Mouse (Mus musculus) embryonic facial prominence, embryonic 15.5 days (tissue): Measurements from ENCODE around the gene Cfap161. TPM values are rescaled to one million over a fixed set of nuclear protein-coding genes. Genes with fewer than 3 reads are reported as not detected.

Source experiments
- ATAC-seq: fragments of 200-750 bp; cut with Nextera tagmentation; 2 replicates; pipeline ENCODE4 v1.8.0; 2017; ENCODE audit warnings: low read depth, moderate TSS enrichment; ENCODE audit not compliant: insufficient number of reproducible peaks, low FRiP score, low TSS enrichment
- H3K27ac ChIP-seq: fragments of 300-500 bp; sonication (generic); replicated peaks from 2 replicates; pipeline ENCODE4 v1.5.1; 2015; ENCODE audit warnings: mild to moderate bottlenecking, inconsistent platforms
- H3K27me3 ChIP-seq: fragments of 300-500 bp; sonication (generic); 2 replicates; pipeline ENCODE4 v1.6.1; 2015; ENCODE audit warnings: inconsistent platforms
- H3K36me3 ChIP-seq: fragments of 300-500 bp; sonication (generic); 2 replicates; pipeline ENCODE4 v1.6.1; 2015; ENCODE audit warnings: mild to moderate bottlenecking, inconsistent platforms
- H3K4me1 ChIP-seq: fragments of 300-500 bp; sonication (generic); 2 replicates; pipeline ENCODE4 v1.6.1; 2015; ENCODE audit warnings: inconsistent platforms
- H3K4me2 ChIP-seq: fragments of 300-500 bp; sonication (generic); replicated peaks from 2 replicates; pipeline ENCODE4 v1.6.1; 2015; ENCODE audit warnings: mild to moderate bottlenecking, inconsistent platforms
- H3K4me3 ChIP-seq: fragments of 300-500 bp; sonication (generic); replicated peaks from 2 replicates; pipeline ENCODE4 v1.5.1; 2015; ENCODE audit warnings: mild to moderate bottlenecking, inconsistent platforms
- H3K9ac ChIP-seq: fragments of 300-500 bp; sonication (generic); 2 replicates; pipeline ENCODE4 v1.6.1; 2015; ENCODE audit warnings: inconsistent platforms
- H3K9me3 ChIP-seq: fragments of 300-500 bp; sonication (generic); replicated peaks from 2 replicates; pipeline ENCODE4 v1.6.1; 2016; ENCODE audit warnings: inconsistent platforms
- WGBS: fragments of 180-500 bp; shearing (Covaris S2); methylation state at CpG from one replicate; pipeline ENCODE4 v1.1.7; 2015; 5-methylcytosine and 5-hydroxymethylcytosine counted together
- polyA plus RNA-seq: library from polyadenylated mRNA; unstranded; fragments of >200 nt; fragmentation: Nextera tagmentation; extraction: Ambion mirVana; gene quantifications from 2 replicates; pipeline ENCODE4 v1.2.1, GENCODE M21; 2015

Gene Cfap161
- polyA plus RNA-seq, 1 experiment from 2014 or later: 14.1 TPM

DNA sequence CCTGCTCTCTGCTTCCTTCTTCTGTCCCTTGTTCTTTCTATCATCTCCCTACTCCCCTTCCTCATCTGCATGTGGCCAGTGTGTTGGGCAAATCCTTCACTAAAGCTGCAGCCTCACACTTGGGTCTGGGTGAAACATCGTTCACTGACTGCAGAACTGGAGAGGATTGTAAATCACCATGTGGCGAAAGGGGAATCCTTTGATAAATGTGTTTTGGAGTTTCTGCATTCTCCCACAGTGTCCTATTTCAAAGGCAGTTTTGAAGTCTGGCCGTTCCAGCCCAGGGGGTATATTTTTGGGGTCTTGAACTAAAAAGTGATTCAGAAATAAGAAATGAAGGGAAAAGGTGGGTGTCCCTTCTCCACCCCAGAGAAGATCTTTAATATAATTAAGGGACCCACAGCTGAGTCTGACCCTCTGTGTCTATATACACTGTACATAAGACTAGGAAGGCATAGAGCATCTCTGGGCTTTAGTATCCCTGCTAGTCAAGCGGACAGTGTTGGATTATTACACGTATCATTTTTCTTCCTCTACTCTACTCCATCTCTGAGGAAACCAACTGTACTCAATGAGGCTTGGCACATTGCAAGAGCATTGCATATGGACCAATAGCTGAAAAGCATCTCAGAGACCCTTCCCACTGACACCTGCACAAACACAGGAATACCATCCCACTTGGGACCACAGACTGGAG is 67.6 kb downstream of the Cfap161 start:
- Histone ChIP-seq H3K9me3 (no peaks in the 10 kb centered on the region), H3K4me3 (no peak overlapping the region), H3K27me3 (no peaks in the 10 kb centered on the region), H3K36me3 (no peaks in the 10 kb centered on the region), H3K27ac (no peak overlapping the region), H3K9ac (no peak overlapping the region), H3K4me2 (no peak overlapping the region), H3K4me1 (peaks cover 20% of the 10 kb centered on the region)
- no peak for ATAC-seq
- WGBS: 39% methylated on average over 5 of the region's 5 CpGs

DNA sequence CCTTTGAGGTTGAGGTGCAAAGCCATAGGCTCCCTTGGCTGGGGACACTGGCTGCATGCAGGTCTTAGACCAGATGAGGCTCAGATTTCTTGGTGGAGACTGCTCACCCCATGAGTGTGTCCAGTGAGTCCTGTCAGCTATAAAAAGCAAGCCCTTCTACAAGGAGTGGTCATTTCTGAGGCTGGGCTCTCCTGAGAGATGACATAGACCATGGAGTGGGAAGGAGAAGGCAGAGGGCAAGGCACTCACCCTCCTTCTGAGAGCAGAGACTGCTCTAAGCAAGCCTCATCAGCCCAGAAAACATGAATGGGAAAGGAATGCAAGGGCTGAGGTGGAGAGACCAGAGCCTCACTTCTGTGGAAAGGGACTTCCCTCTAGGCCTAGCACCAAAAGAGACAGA is 68.9 kb downstream of the Cfap161 start:
- H3K9me3 ChIP-seq: no peaks in the 10 kb centered on the region
- H3K4me3 ChIP-seq: no peak overlapping the region
- no peak overlapping the region for H3K9ac ChIP-seq
- H3K27ac ChIP-seq: no peak overlapping the region
- H3K4me1 ChIP-seq: peaks cover 22% of the 10 kb centered on the region
- no peak for ATAC-seq
- no peaks in the 10 kb centered on the region for H3K27me3 ChIP-seq
- no peak overlapping the region for H3K4me2 ChIP-seq
- no peaks in the 10 kb centered on the region for H3K36me3 ChIP-seq

DNA sequence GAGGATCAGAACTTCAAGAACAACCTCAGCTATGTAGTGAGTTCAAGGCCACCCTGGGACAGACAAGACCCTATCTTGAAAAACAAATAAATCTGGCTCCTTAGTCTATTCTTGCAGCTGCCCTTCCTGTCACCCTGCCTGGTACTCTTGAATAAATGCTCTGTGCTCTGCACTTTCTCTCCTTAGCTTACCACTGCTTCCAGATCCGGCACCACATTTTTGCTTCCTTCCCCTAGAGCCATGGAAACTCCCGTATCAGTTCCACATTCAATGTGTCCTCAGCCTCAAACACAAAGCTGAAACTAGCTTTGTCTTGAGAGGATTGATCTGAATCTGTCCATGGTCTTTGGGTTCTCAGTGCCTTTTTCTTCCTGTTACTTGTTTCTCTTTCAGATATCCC is 70.1 kb downstream of the Cfap161 start:
- Histone ChIP-seq H3K9ac (no peak overlapping the region), H3K4me3 (no peak overlapping the region), H3K4me2 (no peak overlapping the region), H3K36me3 (no peaks in the 10 kb centered on the region), H3K4me1 (peaks cover 31% of the 10 kb centered on the region), H3K27me3 (no peaks in the 10 kb centered on the region), H3K9me3 (no peaks in the 10 kb centered on the region), H3K27ac (no peak overlapping the region)
- 52% methylated on average over 2 of the region's 2 CpGs for WGBS
- ATAC-seq: no peak

Other genes starting within 250 kb of the Cfap161 start
- 0.81 and 1.2 TPM in 2 replicates for gene Tmc3, start 210.0 kb downstream of the Cfap161 start, polyA plus RNA-seq
- 34.3 and 34.8 TPM in 2 replicates for gene Stard5, start 162.9 kb downstream of the Cfap161 start, polyA plus RNA-seq
- gene Il16, start 49.2 kb downstream of the Cfap161 start, polyA plus RNA-seq: 7.6 and 9.5 TPM in 2 replicates
- 12.5 and 13.0 TPM in 2 replicates for gene Tlnrd1, start 89.4 kb upstream of the Cfap161 start, polyA plus RNA-seq
- 79.4 and 92.6 TPM in 2 replicates for gene Mesd, start 89.6 kb upstream of the Cfap161 start, polyA plus RNA-seq